Mouse (Mus musculus): ENCODE data around the gene Pfas. TPM values are rescaled to one million over a fixed set of nuclear protein-coding genes. Genes with fewer than 3 reads are reported as not detected.
"Not testable (repeated sequence)": the region's sequence is repeated elsewhere in the genome, so short reads cannot be mapped to it uniquely, and the experiment has no call there.

The Pfas gene
- polyA plus RNA-seq, 1 experiment from 2014 or later = 40.6 TPM

GRCm38 (mm10) chr11:68962159-68962558 is 46.1 kb downstream of the Pfas start:
- peaks cover 17% of the 10 kb centered on the region for H3K27me3 ChIP-seq (ENCODE audit: insufficient read depth, poor library complexity, severe bottlenecking)
- not testable (repeated sequence) for H3K9me3 ChIP-seq; H3K4me3 ChIP-seq; H3K36me3 ChIP-seq; H3K4me1 ChIP-seq (replicated peaks); H3K27ac ChIP-seq; DNase-seq (ENCODE audit: low spot score)
- WGBS = 31% methylated on average over 11 of the region's 11 CpGs

- H3K27ac ChIP-seq = no peak overlapping the region
- H3K9me3 ChIP-seq = no peaks in the 10 kb centered on the region
- H3K27me3 ChIP-seq (ENCODE audit: insufficient read depth, poor library complexity, severe bottlenecking) = peaks cover 17% of the 10 kb centered on the region
- H3K36me3 ChIP-seq = no peaks in the 10 kb centered on the region
- no peak for DNase-seq (ENCODE audit: low spot score)
- H3K4me3 ChIP-seq = no peak overlapping the region
- 83% methylated on average over 3 of the region's 3 CpGs for whole genome bisulfite sequencing
- peaks cover 5% of the 10 kb centered on the region for H3K4me1 ChIP-seq (replicated peaks)
These were observed 46.7 kb downstream of the Pfas start for GRCm38 (mm10) chr11:68961596-68961995.

GRCm38 (mm10) chr11:68957971-68958370 is 50.3 kb downstream of the Pfas start:
- DNase-seq (ENCODE audit: low spot score) = no peak
- Histone ChIP-seq H3K4me3 (no peak overlapping the region), H3K9me3 (no peaks in the 10 kb centered on the region), H3K4me1 (replicated peaks) (peaks cover 28% of the 10 kb centered on the region), H3K36me3 (no peaks in the 10 kb centered on the region), H3K27ac (no peak overlapping the region), H3K27me3 (ENCODE audit: insufficient read depth, poor library complexity, severe bottlenecking) (peaks cover 51% of the 10 kb centered on the region)
- WGBS = 90% methylated on average over 1 of the region's 1 CpGs

GRCm38 (mm10) chr11:68957308-68957707 is 51.0 kb downstream of the Pfas start, which contains the start of gene Arhgef15:
Gene Arhgef15, minus strand, starts transcription at chr11:68957480.
- peaks cover 57% of the 10 kb centered on the region for H3K27me3 ChIP-seq (ENCODE audit: insufficient read depth, poor library complexity, severe bottlenecking)
- H3K9me3 ChIP-seq = no peaks in the 10 kb centered on the region
- H3K4me3 ChIP-seq = peak within 1 kb of the TSS; percentile 37
- peaks cover 28% of the 10 kb centered on the region for H3K4me1 ChIP-seq (replicated peaks)
- DNase-seq (ENCODE audit: low spot score) = no peak
- H3K36me3 ChIP-seq = no peaks in the 10 kb centered on the region
- H3K27ac ChIP-seq = peak within 1 kb of the TSS; percentile 1; the same call in 1 of the 2 replicates
- WGBS = 33% methylated on average over 8 of the region's 8 CpGs

- no peaks in the 10 kb centered on the region for H3K36me3 ChIP-seq
- no peaks in the 10 kb centered on the region for H3K9me3 ChIP-seq
- peaks cover 63% of the 10 kb centered on the region for H3K27me3 ChIP-seq (ENCODE audit: insufficient read depth, poor library complexity, severe bottlenecking)
- H3K4me3 ChIP-seq = peak overlapping the region; percentile 37
- H3K4me1 ChIP-seq (replicated peaks) = peaks cover 28% of the 10 kb centered on the region
- no peak overlapping the region; the same call in 1 of the 2 replicates for H3K27ac ChIP-seq
- 26% methylated on average over 13 of the region's 13 CpGs for WGBS
- no peak for DNase-seq (ENCODE audit: low spot score)
These were observed 51.6 kb downstream of the Pfas start for GRCm38 (mm10) chr11:68956697-68957096.

GRCm38 (mm10) chr11:68956107-68956506 is 52.2 kb downstream of the Pfas start:
- H3K4me3 ChIP-seq = peak overlapping the region; percentile 37
- 44% methylated on average over 3 of the region's 3 CpGs for WGBS
- no peak for DNase-seq (ENCODE audit: low spot score)
- H3K27ac ChIP-seq = no peak overlapping the region; the same call in 1 of the 2 replicates
- H3K9me3 ChIP-seq = no peaks in the 10 kb centered on the region
- peaks cover 69% of the 10 kb centered on the region for H3K27me3 ChIP-seq (ENCODE audit: insufficient read depth, poor library complexity, severe bottlenecking)
- H3K36me3 ChIP-seq = no peaks in the 10 kb centered on the region
- H3K4me1 ChIP-seq (replicated peaks) = peaks cover 28% of the 10 kb centered on the region

GRCm38 (mm10) chr11:68955473-68955872 is 52.8 kb downstream of the Pfas start:
- peaks cover 28% of the 10 kb centered on the region for H3K4me1 ChIP-seq (replicated peaks)
- H3K27ac ChIP-seq = no peak overlapping the region
- peaks cover 73% of the 10 kb centered on the region for H3K27me3 ChIP-seq (ENCODE audit: insufficient read depth, poor library complexity, severe bottlenecking)
- no peaks in the 10 kb centered on the region for H3K9me3 ChIP-seq
- peak overlapping the region; percentile 51 for H3K4me3 ChIP-seq
- 69% methylated on average over 5 of the region's 5 CpGs for WGBS
- no peaks in the 10 kb centered on the region for H3K36me3 ChIP-seq
- no peak for DNase-seq (ENCODE audit: low spot score)

- Histone ChIP-seq H3K4me1 (replicated peaks) (peaks cover 28% of the 10 kb centered on the region), H3K4me3 (peak overlapping the region; percentile 51), H3K36me3 (no peaks in the 10 kb centered on the region), H3K27me3 (ENCODE audit: insufficient read depth, poor library complexity, severe bottlenecking) (peaks cover 79% of the 10 kb centered on the region), H3K9me3 (no peaks in the 10 kb centered on the region), H3K27ac (peak overlapping the region; percentile 64)
- 2% methylated on average over 17 of the region's 17 CpGs for WGBS
- DNase-seq (ENCODE audit: low spot score) = peak; percentile 29
These were observed 53.9 kb downstream of the Pfas start for GRCm38 (mm10) chr11:68954408-68954807.

GRCm38 (mm10) chr11:68953903-68954302 is 54.4 kb downstream of the Pfas start:
- 4% methylated on average over 13 of the region's 13 CpGs for WGBS
- Histone ChIP-seq H3K4me3 (peak overlapping the region; percentile 51), H3K4me1 (replicated peaks) (peaks cover 28% of the 10 kb centered on the region), H3K27ac (no peak overlapping the region), H3K36me3 (no peaks in the 10 kb centered on the region), H3K9me3 (no peaks in the 10 kb centered on the region), H3K27me3 (ENCODE audit: insufficient read depth, poor library complexity, severe bottlenecking) (peaks cover 79% of the 10 kb centered on the region)
- peak; percentile 25 for DNase-seq (ENCODE audit: low spot score)

GRCm38 (mm10) chr11:68947542-68947993 is 60.7 kb downstream of the Pfas start:
- DNase-seq (ENCODE audit: low spot score) = peak; percentile 17

GRCm38 (mm10) chr11:68946806-68947440 is 61.3 kb downstream of the Pfas start:
- H3K36me3 ChIP-seq = 0 out of 2 replicates have a peak, but pooled peaks cover 3% of the 10 kb centered on the region
- H3K4me3 ChIP-seq = peak overlapping the region; percentile 31
- 9% methylated on average over 16 of the region's 16 CpGs for WGBS
- H3K27me3 ChIP-seq (ENCODE audit: insufficient read depth, poor library complexity, severe bottlenecking) = peaks cover 46% of the 10 kb centered on the region
- H3K27ac ChIP-seq = no peak overlapping the region; the same call in 1 of the 2 replicates
- H3K9me3 ChIP-seq = no peaks in the 10 kb centered on the region
- H3K4me1 ChIP-seq (replicated peaks) = peaks cover 11% of the 10 kb centered on the region
- DNase-seq (ENCODE audit: low spot score) = no peak

More at GRCm38 (mm10) chr11:68947542-68947993, 60.7 kb downstream of the Pfas start:
- 4% methylated on average over 12 of the region's 12 CpGs for WGBS
- Histone ChIP-seq H3K27me3 (ENCODE audit: insufficient read depth, poor library complexity, severe bottlenecking) (peaks cover 52% of the 10 kb centered on the region), H3K36me3 (0 out of 2 replicates have a peak, but pooled peaks cover 3% of the 10 kb centered on the region), H3K27ac (0 out of 2 replicates have a peak overlapping the region, but pooled peaks have one; percentile 1), H3K4me3 (peak overlapping the region; percentile 31), H3K9me3 (no peaks in the 10 kb centered on the region), H3K4me1 (replicated peaks) (peaks cover 11% of the 10 kb centered on the region)

- H3K27ac ChIP-seq = no peak overlapping the region
- H3K4me3 ChIP-seq = no peak overlapping the region
- H3K4me1 ChIP-seq (replicated peaks) = peaks cover 11% of the 10 kb centered on the region
- 83% methylated on average over 4 of the region's 4 CpGs for WGBS
- no peak for DNase-seq (ENCODE audit: low spot score)
- H3K27me3 ChIP-seq (ENCODE audit: insufficient read depth, poor library complexity, severe bottlenecking) = peaks cover 37% of the 10 kb centered on the region
- 0 out of 2 replicates have a peak, but pooled peaks cover 3% of the 10 kb centered on the region for H3K36me3 ChIP-seq
- H3K9me3 ChIP-seq = no peaks in the 10 kb centered on the region
These were observed 62.3 kb downstream of the Pfas start for GRCm38 (mm10) chr11:68946001-68946400.

- 87% methylated on average over 2 of the region's 2 CpGs for WGBS
- 0 out of 2 replicates have a peak, but pooled peaks cover 3% of the 10 kb centered on the region for H3K36me3 ChIP-seq
- H3K27me3 ChIP-seq (ENCODE audit: insufficient read depth, poor library complexity, severe bottlenecking) = peaks cover 34% of the 10 kb centered on the region
- peaks cover 15% of the 10 kb centered on the region for H3K4me1 ChIP-seq (replicated peaks)
- no peaks in the 10 kb centered on the region for H3K9me3 ChIP-seq
- H3K4me3 ChIP-seq = no peak overlapping the region
- no peak overlapping the region for H3K27ac ChIP-seq
- DNase-seq (ENCODE audit: low spot score) = no peak
These were observed 63.0 kb downstream of the Pfas start for GRCm38 (mm10) chr11:68945245-68945644.
